1 mouse cellular context compared by ENCODE assay signal in genomic region chr11:59524150-59524549, GRCm38 (mm10).
TF ChIP-seq lines count a peak whose summit lies in the region.

No protein-coding gene starts in this region.

TF ChIP-seq in MEL, 35 proteins besides CTCF, POLR2A, EP300 and RAD21:
- TF ChIP-seq NRF1 (IDR thresholded peaks at IDR 0.05; ENCODE audit: insufficient read depth, low read depth, low read length, poor library complexity, severe bottlenecking) (no peak), ZNF384 (IDR thresholded peaks at IDR 0.05; ENCODE audit: low read depth, low read length) (no peak)
